Mouse (Mus musculus) lung, adult 18-20 months (tissue): ENCODE data around the gene Gm15294.

Source experiments
- DNase-seq, 2 experiments: peaks; one replicate each; pipeline ENCODE4 v3.0.0; 2022; ENCODE audit warnings: mixed read lengths in 2 of 2

The Gm15294 gene

DNA sequence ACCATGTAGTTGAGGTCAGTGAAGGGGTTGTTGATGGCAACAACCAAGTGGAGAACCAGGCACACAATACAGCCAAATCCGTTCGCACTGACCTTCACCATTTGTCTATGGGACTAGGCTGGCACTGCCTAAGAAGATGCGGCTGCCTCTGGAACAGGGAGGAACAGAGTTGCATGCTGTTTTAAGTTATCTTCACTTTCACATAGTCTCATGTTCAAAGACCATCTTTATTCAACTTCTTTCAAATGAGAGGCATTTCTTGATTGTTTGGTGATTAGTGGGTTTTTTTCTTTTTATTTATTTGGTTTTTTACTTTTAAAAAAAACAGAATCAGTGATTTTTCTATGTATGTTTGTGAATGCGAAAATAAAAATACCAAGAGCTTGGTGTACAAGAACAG lies at the start of gene Gm15294:
Gene Gm15294 (minus strand): TSS at position 101 of the 400 bp plus-strand sequence.
- no peak for DNase-seq

DNA sequence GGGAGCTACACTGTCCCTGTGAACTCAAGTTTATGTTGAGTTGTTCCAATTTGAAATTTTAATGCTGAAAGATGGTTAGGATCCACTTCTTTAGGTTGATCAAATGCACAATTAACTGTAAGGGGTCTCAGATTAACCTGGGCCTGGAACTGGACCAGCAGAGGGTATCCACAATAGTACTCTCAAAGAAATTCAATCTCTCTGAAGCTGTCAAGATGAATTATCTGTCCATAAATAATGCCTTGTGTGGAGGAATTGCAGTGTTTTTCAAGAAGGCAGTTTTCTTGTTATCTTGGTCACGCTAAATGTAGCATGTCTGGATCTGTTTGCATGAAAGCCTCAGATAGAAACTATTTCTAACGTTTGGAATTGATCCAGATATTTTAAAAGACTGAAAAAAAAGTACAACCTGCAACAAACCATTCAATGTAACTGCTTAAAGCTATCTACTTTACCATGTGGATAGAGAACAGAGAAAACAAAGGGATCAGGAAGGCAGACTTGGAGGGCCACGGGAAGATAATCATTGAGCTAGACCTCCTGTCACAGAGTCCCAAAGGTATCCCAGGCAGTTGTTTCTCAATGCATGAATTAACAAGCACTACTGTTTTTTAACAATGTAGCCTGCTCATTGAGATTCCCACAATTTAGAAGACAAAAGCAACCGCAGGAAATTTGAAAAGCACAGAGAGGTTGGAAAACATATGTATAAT lies 9.5 kb upstream of the Gm15294 start:
- no peak for DNase-seq

DNA sequence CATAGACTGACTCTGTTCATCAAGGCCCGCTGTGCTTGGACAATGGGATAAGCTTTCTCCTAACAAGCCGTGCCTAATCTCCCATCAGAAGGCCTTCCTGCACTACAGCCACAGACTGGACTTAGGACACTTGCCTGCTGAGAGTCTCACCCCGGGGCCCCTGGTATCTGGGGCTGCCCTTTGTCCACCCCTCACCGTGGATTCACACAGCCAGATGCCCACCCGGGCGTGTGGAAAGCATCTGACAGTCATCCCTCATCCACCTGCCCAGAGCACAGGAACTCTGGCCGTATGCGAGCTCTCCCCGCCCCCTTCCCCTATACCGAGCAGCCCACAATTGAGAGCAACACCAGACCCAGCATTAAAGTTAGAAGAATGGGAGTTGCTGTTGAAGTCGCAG lies 1.0 kb downstream of the Gm15294 start:
- DNase-seq: no peak

DNA sequence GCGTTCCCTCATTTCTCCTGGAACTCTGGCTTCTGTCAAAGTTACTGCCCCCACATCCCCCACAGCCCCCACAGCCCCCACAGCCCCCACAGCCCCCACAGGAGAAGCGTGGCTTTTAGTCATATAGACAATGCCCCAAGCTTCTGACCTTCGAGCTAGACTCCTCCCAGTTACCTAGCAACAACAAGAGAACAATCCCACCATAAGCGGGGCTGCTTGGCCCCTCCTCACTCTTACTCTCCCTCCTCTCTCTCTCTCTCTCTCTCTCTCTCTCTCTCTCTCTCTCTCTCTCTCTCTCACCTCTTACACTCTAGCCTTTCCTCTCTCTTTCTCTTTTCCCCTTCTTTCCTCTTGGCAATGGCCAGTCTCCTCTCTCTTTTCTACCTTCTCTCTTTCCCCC lies 1.4 kb downstream of the Gm15294 start:
- DNase-seq: no peak

DNA sequence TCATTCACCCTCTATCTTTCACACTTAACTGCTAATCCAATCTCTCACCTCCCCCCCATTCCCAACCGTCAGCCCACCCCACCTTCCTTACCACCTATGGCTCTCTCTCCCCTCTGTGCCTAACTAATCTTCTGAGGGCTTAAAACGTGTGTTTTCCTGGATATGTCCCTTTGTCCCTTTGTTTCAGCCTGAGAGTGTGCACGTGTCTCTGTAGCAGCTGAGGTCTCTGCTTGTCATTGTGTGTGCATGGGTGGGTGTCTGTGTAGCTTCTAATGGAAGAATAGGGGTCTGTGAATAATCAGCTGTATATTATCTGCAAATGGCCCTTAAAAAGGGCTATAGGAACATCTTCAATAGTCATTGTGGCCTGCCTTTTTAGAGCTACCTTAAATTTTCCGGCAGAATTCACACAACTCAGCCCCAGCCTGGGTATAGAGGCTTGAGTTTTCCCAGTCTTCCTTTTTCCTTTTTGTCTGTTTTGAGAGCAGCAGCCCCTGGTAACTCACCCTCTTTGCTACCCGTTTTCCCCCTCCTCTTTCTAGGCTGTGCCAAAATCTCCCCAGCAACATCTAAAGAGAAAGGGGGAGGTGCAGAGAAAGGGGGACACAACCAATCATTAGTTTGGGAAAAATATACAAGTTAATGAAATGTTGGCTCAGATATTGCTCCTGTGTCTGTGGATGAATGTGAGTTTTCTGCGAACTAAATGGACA lies 19.2 kb downstream of the Gm15294 start:
- no peak for DNase-seq
